Mouse (Mus musculus): Measurements from ENCODE around the gene Ppp1r3g. TPM values are rescaled to one million over a fixed set of nuclear protein-coding genes. Genes with fewer than 3 reads are reported as not detected.

Ppp1r3g gene
- polyA plus RNA-seq (2014; fragmentation: Nextera tagmentation; extraction: Ambion mirVana) = 4.4 and 4.7 TPM in 2 replicates

DNA sequence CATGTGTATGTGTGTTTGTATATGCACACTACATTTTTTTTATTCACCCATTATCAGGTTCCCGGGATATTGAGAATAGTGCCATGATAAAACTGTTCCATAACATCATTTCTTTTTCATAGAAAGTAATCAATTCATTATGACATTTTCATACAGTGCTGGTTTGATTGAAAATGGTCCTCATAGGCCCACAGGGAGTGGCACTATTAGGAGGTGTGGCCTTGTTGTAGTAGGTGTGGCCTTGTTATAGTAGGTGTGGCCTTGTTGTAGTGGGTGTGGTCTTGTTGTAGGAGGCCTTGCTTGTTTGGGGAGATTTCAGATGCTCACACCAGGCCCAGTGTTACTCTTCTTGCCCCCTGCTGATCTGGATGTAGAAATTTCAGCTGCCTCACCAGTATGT, at the start of gene Ppp1r3g:
TSS of gene Ppp1r3g (plus strand) at position 301 of the 400 bp plus-strand sequence.
- Histone ChIP-seq H3K36me3 (ENCODE audit: control insufficient read depth, insufficient read depth, low read length) (no peaks in the 10 kb centered on the region), H3K4me1 (ENCODE audit: control insufficient read depth, insufficient read depth, low read length) (no peaks in the 10 kb centered on the region), H3K9me3 (replicated peaks; ENCODE audit: control insufficient read depth, low read length) (no peaks in the 10 kb centered on the region), H3K4me3 (ENCODE audit: low read depth, low read length) (no peak within 1 kb of the TSS), H3K27ac (ENCODE audit: low read depth, low read length) (no peak within 1 kb of the TSS), H3K27me3 (ENCODE audit: control insufficient read depth, insufficient read depth, low read length) (no peaks in the 10 kb centered on the region), H3K4me2 (no peak within 1 kb of the TSS), H3K9ac (ENCODE audit: low read depth, low read length) (no peak within 1 kb of the TSS)
- WGBS (ENCODE audit: insufficient replicate concordance) = 100% methylated on average over 1 of the region's 1 CpGs
- no peak for ATAC-seq (replicated peaks; ENCODE audit: insufficient number of reproducible peaks, low FRiP score, low TSS enrichment)

DNA sequence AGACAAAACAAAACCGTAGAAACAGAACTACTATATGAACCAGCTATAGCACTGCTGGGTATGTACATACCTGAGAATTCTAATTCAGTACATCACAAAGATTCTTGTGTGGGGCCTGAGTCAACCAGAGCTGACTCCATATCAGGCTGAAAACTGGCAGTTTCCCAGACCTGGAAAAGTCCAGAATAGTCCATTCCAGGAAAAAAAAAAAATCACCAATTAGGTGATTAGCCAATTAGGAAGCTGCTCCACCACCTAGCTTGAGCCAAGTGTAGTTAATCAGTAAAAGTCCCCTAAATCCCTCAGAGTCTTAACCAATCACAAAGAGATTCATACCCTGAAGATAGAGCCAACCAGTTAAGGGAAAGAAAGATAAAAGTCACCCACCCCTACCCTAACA, 47.2 kb upstream of the Ppp1r3g start:
- H3K4me2 ChIP-seq = no peak overlapping the region
- no peak overlapping the region for H3K4me3 ChIP-seq (ENCODE audit: low read depth, low read length)
- no peak overlapping the region for H3K27ac ChIP-seq (ENCODE audit: low read depth, low read length)
- H3K9me3 ChIP-seq (replicated peaks; ENCODE audit: control insufficient read depth, low read length) = no peaks in the 10 kb centered on the region; the same call in 1 of the 2 replicates
- H3K9ac ChIP-seq (ENCODE audit: low read depth, low read length) = no peak overlapping the region
- H3K27me3 ChIP-seq (ENCODE audit: control insufficient read depth, insufficient read depth, low read length) = no peaks in the 10 kb centered on the region
- 85% methylated on average over 1 of the region's 1 CpGs for WGBS (ENCODE audit: insufficient replicate concordance)
- H3K4me1 ChIP-seq (ENCODE audit: control insufficient read depth, insufficient read depth, low read length) = no peaks in the 10 kb centered on the region; the same call in 1 of the 2 replicates
- H3K36me3 ChIP-seq (ENCODE audit: control insufficient read depth, insufficient read depth, low read length) = no peaks in the 10 kb centered on the region
- no peak for ATAC-seq (replicated peaks; ENCODE audit: insufficient number of reproducible peaks, low FRiP score, low TSS enrichment)

GRCm38 (mm10) chr13:35937991-35938390, 20.6 kb upstream of the Ppp1r3g start:
- no peaks in the 10 kb centered on the region for H3K4me1 ChIP-seq (ENCODE audit: control insufficient read depth, insufficient read depth, low read length)
- H3K9ac ChIP-seq (ENCODE audit: low read depth, low read length) = no peak overlapping the region
- ATAC-seq (replicated peaks; ENCODE audit: insufficient number of reproducible peaks, low FRiP score, low TSS enrichment) = no peak
- H3K9me3 ChIP-seq (replicated peaks; ENCODE audit: control insufficient read depth, low read length) = peaks cover 4% of the 10 kb centered on the region; the same call in 1 of the 2 replicates
- no peaks in the 10 kb centered on the region for H3K36me3 ChIP-seq (ENCODE audit: control insufficient read depth, insufficient read depth, low read length)
- 71% methylated on average over 2 of the region's 2 CpGs for WGBS (ENCODE audit: insufficient replicate concordance)
- H3K27me3 ChIP-seq (ENCODE audit: control insufficient read depth, insufficient read depth, low read length) = no peaks in the 10 kb centered on the region
- H3K4me3 ChIP-seq (ENCODE audit: low read depth, low read length) = no peak overlapping the region
- H3K4me2 ChIP-seq = no peak overlapping the region
- no peak overlapping the region for H3K27ac ChIP-seq (ENCODE audit: low read depth, low read length)

GRCm38 (mm10) chr13:35939871-35940665, 18.6 kb upstream of the Ppp1r3g start:
- Histone ChIP-seq H3K27ac (ENCODE audit: low read depth, low read length) (no peak overlapping the region), H3K27me3 (ENCODE audit: control insufficient read depth, insufficient read depth, low read length) (no peaks in the 10 kb centered on the region), H3K9ac (ENCODE audit: low read depth, low read length) (no peak overlapping the region), H3K4me3 (ENCODE audit: low read depth, low read length) (no peak overlapping the region), H3K4me2 (no peak overlapping the region), H3K4me1 (ENCODE audit: control insufficient read depth, insufficient read depth, low read length) (no peaks in the 10 kb centered on the region), H3K9me3 (replicated peaks; ENCODE audit: control insufficient read depth, low read length) (peaks cover under 1% of the 10 kb centered on the region; the same call in 1 of the 2 replicates), H3K36me3 (ENCODE audit: control insufficient read depth, insufficient read depth, low read length) (no peaks in the 10 kb centered on the region)
- 64% methylated on average over 18 of the region's 18 CpGs for WGBS (ENCODE audit: insufficient replicate concordance)
- ATAC-seq (replicated peaks; ENCODE audit: insufficient number of reproducible peaks, low FRiP score, low TSS enrichment) = no peak

GRCm38 (mm10) chr13:35940934-35941333, 17.7 kb upstream of the Ppp1r3g start:
- H3K27ac ChIP-seq (ENCODE audit: low read depth, low read length) = no peak overlapping the region
- H3K27me3 ChIP-seq (ENCODE audit: control insufficient read depth, insufficient read depth, low read length) = no peaks in the 10 kb centered on the region
- H3K36me3 ChIP-seq (ENCODE audit: control insufficient read depth, insufficient read depth, low read length) = no peaks in the 10 kb centered on the region
- 76% methylated on average over 5 of the region's 5 CpGs for WGBS (ENCODE audit: insufficient replicate concordance)
- no peak for ATAC-seq (replicated peaks; ENCODE audit: insufficient number of reproducible peaks, low FRiP score, low TSS enrichment)
- no peaks in the 10 kb centered on the region for H3K9me3 ChIP-seq (replicated peaks; ENCODE audit: control insufficient read depth, low read length)
- H3K4me3 ChIP-seq (ENCODE audit: low read depth, low read length) = no peak overlapping the region
- H3K9ac ChIP-seq (ENCODE audit: low read depth, low read length) = no peak overlapping the region
- no peak overlapping the region for H3K4me2 ChIP-seq
- no peaks in the 10 kb centered on the region for H3K4me1 ChIP-seq (ENCODE audit: control insufficient read depth, insufficient read depth, low read length)

GRCm38 (mm10) chr13:35946659-35947353, 11.8 kb upstream of the Ppp1r3g start:
- H3K27ac ChIP-seq (ENCODE audit: low read depth, low read length) = no peak overlapping the region
- WGBS (ENCODE audit: insufficient replicate concordance) = 66% methylated on average over 20 of the region's 20 CpGs
- ATAC-seq (replicated peaks; ENCODE audit: insufficient number of reproducible peaks, low FRiP score, low TSS enrichment) = no peak
- no peak overlapping the region for H3K4me3 ChIP-seq (ENCODE audit: low read depth, low read length)
- no peaks in the 10 kb centered on the region for H3K36me3 ChIP-seq (ENCODE audit: control insufficient read depth, insufficient read depth, low read length)
- H3K9me3 ChIP-seq (replicated peaks; ENCODE audit: control insufficient read depth, low read length) = no peaks in the 10 kb centered on the region
- H3K9ac ChIP-seq (ENCODE audit: low read depth, low read length) = no peak overlapping the region
- no peak overlapping the region for H3K4me2 ChIP-seq
- no peaks in the 10 kb centered on the region for H3K27me3 ChIP-seq (ENCODE audit: control insufficient read depth, insufficient read depth, low read length)
- H3K4me1 ChIP-seq (ENCODE audit: control insufficient read depth, insufficient read depth, low read length) = no peaks in the 10 kb centered on the region

- 18% methylated on average over 14 of the region's 14 CpGs for WGBS (ENCODE audit: insufficient replicate concordance)
Measured at GRCm38 (mm10) chr13:35947354-35948000, 11.2 kb upstream of the Ppp1r3g start.

DNA sequence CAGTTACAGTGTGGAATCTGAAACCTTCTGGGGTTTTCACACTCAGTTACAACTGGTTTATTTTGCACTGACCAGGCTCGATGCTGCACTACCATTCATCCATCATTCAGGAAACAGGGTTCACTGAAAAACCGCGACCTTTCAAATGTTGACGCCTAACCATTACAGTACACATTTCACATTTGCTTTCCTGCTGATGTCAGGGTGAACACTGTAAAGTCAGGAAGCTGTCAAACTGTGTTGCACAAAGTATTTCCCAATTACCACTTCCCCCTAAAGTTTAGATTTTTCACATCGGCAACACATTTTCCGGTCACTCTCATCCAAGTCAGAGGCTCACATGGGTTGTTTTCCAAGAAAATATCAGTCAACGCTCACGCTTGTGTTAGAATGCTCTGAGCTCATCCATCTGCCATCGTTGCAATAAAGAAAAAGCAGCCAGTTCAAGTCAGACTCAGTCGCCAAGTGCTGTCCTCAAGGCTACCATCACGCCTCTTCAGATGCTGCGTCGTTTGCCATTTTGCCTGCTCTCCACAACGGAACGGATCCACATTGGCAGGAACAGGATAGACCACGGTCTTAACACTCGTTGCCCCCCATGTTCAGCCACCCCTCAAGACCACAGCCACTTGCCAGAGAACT, 8.7 kb upstream of the Ppp1r3g start:
- no peak overlapping the region for H3K27ac ChIP-seq (ENCODE audit: low read depth, low read length)
- H3K4me2 ChIP-seq = no peak overlapping the region
- H3K27me3 ChIP-seq (ENCODE audit: control insufficient read depth, insufficient read depth, low read length) = no peaks in the 10 kb centered on the region
- no peak for ATAC-seq (replicated peaks; ENCODE audit: insufficient number of reproducible peaks, low FRiP score, low TSS enrichment)
- H3K4me1 ChIP-seq (ENCODE audit: control insufficient read depth, insufficient read depth, low read length) = no peaks in the 10 kb centered on the region
- WGBS (ENCODE audit: insufficient replicate concordance) = 76% methylated on average over 17 of the region's 17 CpGs
- no peaks in the 10 kb centered on the region for H3K36me3 ChIP-seq (ENCODE audit: control insufficient read depth, insufficient read depth, low read length)
- no peaks in the 10 kb centered on the region for H3K9me3 ChIP-seq (replicated peaks; ENCODE audit: control insufficient read depth, low read length)
- H3K4me3 ChIP-seq (ENCODE audit: low read depth, low read length) = no peak overlapping the region
- H3K9ac ChIP-seq (ENCODE audit: low read depth, low read length) = no peak overlapping the region

More at GRCm38 (mm10) chr13:35947354-35948000, 11.2 kb upstream of the Ppp1r3g start:
- Histone ChIP-seq H3K27ac (ENCODE audit: low read depth, low read length) (no peak overlapping the region), H3K27me3 (ENCODE audit: control insufficient read depth, insufficient read depth, low read length) (no peaks in the 10 kb centered on the region), H3K4me2 (no peak overlapping the region), H3K36me3 (ENCODE audit: control insufficient read depth, insufficient read depth, low read length) (no peaks in the 10 kb centered on the region), H3K9me3 (replicated peaks; ENCODE audit: control insufficient read depth, low read length) (no peaks in the 10 kb centered on the region), H3K4me3 (ENCODE audit: low read depth, low read length) (no peak overlapping the region), H3K4me1 (ENCODE audit: control insufficient read depth, insufficient read depth, low read length) (no peaks in the 10 kb centered on the region), H3K9ac (ENCODE audit: low read depth, low read length) (no peak overlapping the region)
- ATAC-seq (replicated peaks; ENCODE audit: insufficient number of reproducible peaks, low FRiP score, low TSS enrichment) = no peak

Measured in heart, embryonic 11.5 days (tissue).